Mouse (Mus musculus): ENCODE measurements at regions not wholly inside any gene's neighbourhood (a gene's known extent, or its start where the extent isn't known, plus 50 kb on each side); places are given as distances from the start of the nearest gene placed in this dataset.

DNA sequence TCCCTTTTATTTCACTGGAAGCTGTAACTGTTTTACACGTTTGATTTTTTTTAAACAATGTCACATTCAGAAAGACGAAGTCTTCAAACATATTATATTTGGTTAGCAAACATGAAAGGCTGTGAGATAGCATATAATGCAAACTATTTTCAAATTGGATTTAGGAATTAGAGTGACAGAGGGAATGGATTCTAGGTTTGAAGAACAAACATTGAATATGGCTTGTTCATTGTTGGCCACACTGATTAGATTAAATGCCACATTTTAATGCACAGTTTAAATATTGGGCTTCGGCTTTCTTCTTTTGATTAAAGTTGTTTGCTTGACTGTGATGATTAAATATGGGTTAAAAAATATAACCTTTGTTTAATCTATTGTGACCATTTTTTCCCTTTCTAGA, 415.1 kb upstream of the Pfkp start:
- Histone ChIP-seq H3K36me3 (ENCODE audit: control insufficient read depth, insufficient read depth, low read length) (no peaks in the 10 kb centered on the region), H3K27ac (replicated peaks; ENCODE audit: insufficient read depth, low read depth, low read length) (no peak overlapping the region), H3K9ac (ENCODE audit: low read depth, low read length) (no peak overlapping the region), H3K27me3 (ENCODE audit: control insufficient read depth, insufficient read depth, low read length) (no peaks in the 10 kb centered on the region), H3K4me1 (ENCODE audit: control insufficient read depth, insufficient read depth, low read length) (no peaks in the 10 kb centered on the region), H3K4me3 (ENCODE audit: insufficient read depth, low read depth, low read length) (no peak overlapping the region), H3K79me2 (ENCODE audit: control insufficient read depth, insufficient read depth, low read length) (no peaks in the 10 kb centered on the region)
- DNase-seq (ENCODE audit: extremely low read depth, low read depth, low spot score) = no peak
- no peak for TF ChIP-seq CTCF (IDR thresholded peaks at IDR 0.05; ENCODE audit: low read depth, low read length)
- 51% methylated on average over 3 of the region's 3 CpGs for WGBS

DNA sequence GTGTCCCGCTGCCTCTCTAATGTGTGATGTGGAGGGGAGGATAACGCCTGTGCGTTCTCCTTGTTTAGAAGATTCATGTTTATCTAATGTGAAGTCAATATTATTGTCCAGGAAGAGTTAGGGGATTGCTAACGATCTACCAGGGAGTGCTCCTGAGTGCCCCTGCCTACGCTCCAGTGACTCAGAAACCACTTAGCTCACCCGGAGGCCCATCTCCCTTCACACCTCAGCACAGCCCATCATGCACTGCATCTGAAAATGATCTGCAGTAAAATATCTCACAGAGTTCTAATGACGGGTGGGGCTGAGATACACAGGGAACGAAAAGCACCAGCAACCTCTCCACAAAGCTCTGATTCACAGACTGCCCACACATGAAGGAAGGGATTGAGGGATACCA, 409.0 kb upstream of the Pfkp start:
- no peaks in the 10 kb centered on the region for H3K79me2 ChIP-seq (ENCODE audit: control insufficient read depth, insufficient read depth, low read length)
- TF ChIP-seq POLR2A (IDR thresholded peaks at IDR 0.05; ENCODE audit: extremely low read depth, insufficient read depth, low read length) = no peak
- WGBS = 82% methylated on average over 8 of the region's 8 CpGs
- H3K36me3 ChIP-seq (ENCODE audit: control insufficient read depth, insufficient read depth, low read length) = no peaks in the 10 kb centered on the region
- no peak for DNase-seq (ENCODE audit: extremely low read depth, low read depth, low spot score)
- H3K4me3 ChIP-seq (ENCODE audit: insufficient read depth, low read depth, low read length) = no peak overlapping the region
- no peak overlapping the region for H3K9ac ChIP-seq (ENCODE audit: low read depth, low read length)
- H3K27me3 ChIP-seq (ENCODE audit: control insufficient read depth, insufficient read depth, low read length) = no peaks in the 10 kb centered on the region
- no peaks in the 10 kb centered on the region for H3K4me1 ChIP-seq (ENCODE audit: control insufficient read depth, insufficient read depth, low read length)
- H3K27ac ChIP-seq (replicated peaks; ENCODE audit: insufficient read depth, low read depth, low read length) = no peak overlapping the region

Data from liver, adult 2 months (tissue).